Mouse (Mus musculus): Measurements from ENCODE around the gene Tgfb3.
A peak's percentile ranks its signal among the peaks of the same experiment; 100 is the strongest.

The Tgfb3 gene

DNA sequence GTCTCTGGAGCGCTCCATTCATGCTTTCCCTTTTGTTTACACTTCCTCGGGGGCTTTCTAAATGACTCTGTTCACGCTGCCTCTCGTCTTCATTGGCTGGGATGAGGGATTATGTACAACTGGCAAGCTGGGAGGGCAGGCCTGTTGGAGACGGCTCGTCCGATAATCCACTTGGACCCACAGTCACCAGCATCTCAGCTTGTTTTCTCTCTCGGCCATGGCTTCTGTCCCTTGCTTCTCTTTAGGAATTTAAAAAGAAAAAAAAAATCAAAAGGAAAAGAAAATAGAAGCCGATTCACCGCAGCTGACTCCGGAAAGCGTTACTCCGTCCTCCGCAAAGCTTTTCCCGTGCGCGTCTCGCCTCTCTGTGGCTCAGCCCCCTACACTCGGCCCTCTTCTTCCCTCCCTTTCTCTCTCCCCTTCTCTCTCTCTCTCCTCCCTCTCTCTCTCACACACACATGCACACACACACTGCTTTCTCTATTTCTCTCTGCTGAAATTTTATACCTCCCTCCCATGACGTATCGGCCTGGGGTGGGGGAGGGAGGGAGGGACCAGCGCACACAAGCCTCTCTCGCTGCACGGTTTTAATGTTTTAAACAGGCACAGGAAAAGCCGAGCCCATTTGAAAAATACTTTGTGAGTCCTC lies at the start of gene Tgfb3:
TSS of gene Tgfb3 (minus strand) at position 489 of the 649 bp plus-strand sequence.
- DNase-seq: no peak

DNA sequence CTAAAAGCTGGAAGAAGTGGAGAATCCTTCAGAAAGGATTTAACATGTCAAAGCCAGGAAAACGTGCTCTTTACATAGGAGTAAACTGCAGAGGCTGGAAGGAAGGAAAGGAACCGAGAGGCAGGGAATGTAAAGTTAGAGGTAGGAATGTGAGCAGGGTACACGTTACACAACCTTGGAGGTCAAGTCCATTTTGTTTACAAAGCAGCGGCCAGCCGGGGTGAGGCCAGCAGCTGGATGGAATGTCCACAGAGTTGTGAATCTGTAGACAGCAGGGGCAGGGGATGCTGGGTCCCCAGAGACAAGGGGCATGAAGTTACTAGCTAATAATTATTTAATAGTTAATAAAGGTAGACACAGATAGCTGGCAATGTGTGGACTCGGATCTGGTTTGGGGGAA lies 49.3 kb upstream of the Tgfb3 start:
- DNase-seq: no peak

DNA sequence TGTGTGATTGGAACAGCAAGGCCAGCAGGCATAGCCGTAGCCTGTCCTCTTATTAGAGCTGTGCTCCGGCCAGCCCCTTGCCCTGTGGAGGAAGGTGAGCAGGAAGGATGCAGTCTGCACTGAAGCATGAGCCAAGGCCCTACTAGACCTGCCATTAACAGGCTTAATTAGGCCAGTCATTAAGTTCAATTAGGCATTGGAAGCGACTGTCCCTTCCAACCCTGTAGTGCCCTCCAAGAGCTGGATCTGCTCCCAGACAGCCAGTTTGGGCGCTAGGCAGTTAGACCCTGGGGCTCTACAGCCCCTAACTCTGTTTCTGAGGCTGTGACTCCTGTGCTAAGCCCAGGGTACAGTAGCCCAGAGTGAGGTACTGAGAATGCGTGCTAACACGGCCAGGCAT lies 45.2 kb upstream of the Tgfb3 start:
- DNase-seq: no peak

DNA sequence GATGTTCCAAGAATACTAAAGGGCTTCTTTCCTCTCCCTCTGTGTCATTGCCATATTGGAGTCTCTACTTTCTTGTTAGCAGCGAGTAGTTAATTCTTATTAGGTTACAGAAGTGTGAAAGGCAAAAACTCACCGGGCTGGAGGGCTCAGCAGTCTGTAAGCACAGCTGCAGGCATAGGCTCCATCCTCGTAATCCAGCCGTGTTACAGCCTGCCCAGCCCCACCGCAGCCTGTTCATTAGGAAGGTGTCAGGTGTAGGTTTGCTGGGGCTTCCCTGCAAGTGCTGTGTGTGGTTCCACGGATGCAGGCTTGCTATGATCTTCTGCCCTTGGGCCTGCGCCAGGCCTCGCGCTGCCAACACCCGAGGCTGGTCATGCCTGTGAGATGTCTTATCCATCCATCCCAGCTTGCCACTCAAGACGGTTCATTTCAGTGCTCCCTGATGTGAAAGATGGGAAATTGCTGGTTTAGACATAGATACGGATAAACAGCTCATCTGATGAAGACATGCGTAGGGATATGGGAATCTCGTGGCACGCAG lies 37.5 kb upstream of the Tgfb3 start:
- DNase-seq: no peak

DNA sequence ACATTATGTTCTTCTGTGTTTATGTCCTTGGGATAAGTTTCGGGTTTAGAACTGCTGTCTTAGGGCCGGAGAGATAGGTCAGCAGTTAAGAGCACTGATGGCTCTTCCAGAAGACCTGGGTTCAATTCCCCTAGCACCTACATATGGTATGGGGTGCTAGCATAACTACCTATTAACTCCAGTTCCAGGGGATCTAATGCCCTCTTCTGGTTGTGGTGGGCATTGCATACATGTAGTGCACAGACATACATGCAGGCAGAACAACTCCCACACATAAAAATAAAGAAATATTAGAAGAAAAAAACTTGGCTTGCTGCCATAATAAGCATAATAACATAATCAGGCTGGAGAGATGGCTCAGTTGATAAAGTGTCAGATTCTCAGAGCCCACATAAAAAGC lies 31.8 kb upstream of the Tgfb3 start:
- no peak for DNase-seq

GRCm38 (mm10) chr12:86109531-86109930 lies 30.7 kb upstream of the Tgfb3 start:
- DNase-seq: no peak

- no peak for DNase-seq
Measured at GRCm38 (mm10) chr12:86107645-86108044, 28.8 kb upstream of the Tgfb3 start.

DNA sequence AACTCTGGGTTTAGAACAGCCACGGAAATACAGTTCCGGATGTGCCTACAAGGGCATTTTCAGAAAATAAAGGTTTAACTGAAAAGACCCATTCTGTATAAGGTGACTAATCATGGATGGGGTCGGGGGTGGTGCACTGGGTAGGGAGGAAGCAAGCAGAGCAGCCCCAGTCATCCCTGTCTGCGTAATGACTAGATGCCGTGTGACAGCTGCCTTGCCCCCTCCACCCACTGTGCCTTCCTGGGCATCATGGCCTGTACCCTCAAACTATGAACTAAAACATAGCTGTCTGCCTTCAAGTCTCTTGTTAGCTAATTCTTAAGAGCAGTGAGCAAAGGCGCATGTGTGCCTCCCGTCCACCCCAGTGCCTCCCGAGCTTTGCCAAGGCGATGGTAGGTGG lies 27.2 kb upstream of the Tgfb3 start:
- DNase-seq: no peak

- DNase-seq: no peak
Measured at GRCm38 (mm10) chr12:86105546-86105945, 26.7 kb upstream of the Tgfb3 start.

DNA sequence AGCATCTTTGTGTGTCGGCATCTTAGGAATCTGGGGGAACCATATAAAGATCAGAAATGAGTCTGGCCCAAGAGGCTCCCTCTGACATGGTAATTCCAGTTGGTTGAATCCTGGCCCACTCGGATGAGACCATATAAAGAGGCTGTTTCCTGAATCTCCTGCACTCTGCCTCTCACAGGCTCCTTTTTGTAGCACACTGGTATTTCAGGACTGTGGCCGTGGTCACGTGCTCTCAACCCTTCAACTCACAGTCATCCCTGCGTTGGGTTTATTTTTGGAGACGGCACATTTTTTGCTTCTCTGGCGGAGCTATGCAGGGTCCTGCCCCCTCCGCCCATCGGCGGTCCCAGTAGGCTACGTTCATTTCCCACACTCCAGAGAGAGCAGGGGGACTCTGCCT lies 25.5 kb upstream of the Tgfb3 start:
- DNase-seq: no peak

- no peak for DNase-seq
Measured at GRCm38 (mm10) chr12:86103852-86104251, 25.0 kb upstream of the Tgfb3 start.

GRCm38 (mm10) chr12:86103391-86103790 lies 24.6 kb upstream of the Tgfb3 start:
- DNase-seq: no peak

GRCm38 (mm10) chr12:86102686-86103085 lies 23.8 kb upstream of the Tgfb3 start:
- DNase-seq: no peak

DNA sequence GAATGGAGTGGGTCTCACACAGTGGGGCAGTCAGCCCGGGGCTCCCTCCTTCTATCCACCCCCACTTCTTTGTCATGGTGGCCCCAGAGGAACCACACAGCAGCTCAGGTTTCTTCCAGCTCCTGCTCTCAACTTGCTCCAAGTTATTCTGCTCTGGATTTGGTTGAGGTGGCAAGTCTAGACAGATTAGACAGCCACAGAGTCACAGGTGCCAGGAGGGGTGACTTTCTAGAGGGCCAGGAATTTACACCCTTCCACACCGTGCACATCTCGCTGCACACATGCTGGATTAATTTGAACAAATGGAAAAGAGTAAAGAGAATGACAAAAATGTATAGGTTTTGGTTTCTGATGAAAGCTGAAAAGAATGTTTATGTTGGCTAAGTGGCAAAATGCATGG lies 21.9 kb upstream of the Tgfb3 start:
- no peak for DNase-seq

GRCm38 (mm10) chr12:86097781-86098180 lies 18.9 kb upstream of the Tgfb3 start:
- DNase-seq: no peak

GRCm38 (mm10) chr12:86095806-86096205 lies 17.0 kb upstream of the Tgfb3 start:
- DNase-seq: no peak

DNA sequence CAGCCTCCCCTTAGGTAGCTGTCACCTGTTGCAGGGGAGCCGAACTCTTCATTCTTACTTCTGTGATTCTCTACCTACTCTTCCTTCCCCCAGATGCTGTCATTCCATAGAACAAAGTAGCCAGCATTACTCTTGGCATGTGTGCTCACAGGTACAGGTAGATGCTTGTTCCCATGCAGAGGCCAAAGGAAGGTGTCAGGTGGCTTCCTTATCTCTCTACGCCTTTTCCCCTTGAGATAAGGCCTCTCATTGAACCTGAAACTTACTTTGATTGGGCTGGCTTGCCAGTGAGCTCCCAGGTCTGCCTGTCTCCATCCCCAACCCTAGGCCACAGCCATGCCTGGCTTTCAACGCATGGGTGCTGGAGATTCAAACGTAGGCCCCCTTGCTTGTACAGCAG lies 15.2 kb upstream of the Tgfb3 start:
- DNase-seq: no peak

GRCm38 (mm10) chr12:86091601-86092132 lies 12.8 kb upstream of the Tgfb3 start:
- DNase-seq: peak; percentile 54

GRCm38 (mm10) chr12:86090764-86091163 lies 11.9 kb upstream of the Tgfb3 start:
- no peak for DNase-seq

- no peak for DNase-seq
Measured at GRCm38 (mm10) chr12:86088042-86088441, 9.2 kb upstream of the Tgfb3 start.

DNA sequence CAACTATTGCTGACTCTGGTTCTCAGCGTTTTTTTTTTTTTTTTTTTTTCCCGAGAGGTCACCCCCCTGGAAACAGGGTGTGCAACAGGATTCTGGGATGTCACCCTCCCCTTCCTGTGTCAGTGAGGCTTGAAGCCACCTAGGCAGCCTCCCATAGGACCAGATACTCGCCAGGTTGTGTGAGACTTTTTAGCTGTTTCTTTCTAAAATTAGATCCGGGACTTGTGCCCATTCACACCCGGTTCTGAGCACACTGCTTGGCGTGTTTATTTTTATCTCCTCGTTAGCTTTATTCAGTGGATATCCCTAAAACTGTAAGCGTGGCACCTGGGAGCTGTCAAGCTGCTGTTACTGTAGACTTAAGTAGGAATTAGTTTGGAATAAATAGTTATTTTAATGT lies 7.7 kb upstream of the Tgfb3 start:
- DNase-seq: no peak

GRCm38 (mm10) chr12:86085873-86086272 lies 7.0 kb upstream of the Tgfb3 start:
- no peak for DNase-seq

- DNase-seq: peak; percentile 80
Measured at GRCm38 (mm10) chr12:86082481-86083012, 3.7 kb upstream of the Tgfb3 start, which contains the start of gene Ift43. TSS of gene Ift43 (plus strand) at chr12:86082541.

- DNase-seq: peak; percentile 96
Measured at GRCm38 (mm10) chr12:86079202-86079667, 394 bp upstream of the Tgfb3 start.

Data from cerebellum, adult 8-10 months (tissue).